Mouse (Mus musculus): ENCODE data around the gene Sox5.

Gene Sox5

GRCm38 (mm10) chr6:144429276-144429675 lies 352.5 kb downstream of the Sox5 start:
- DNase-seq (ENCODE audit: low read depth, low spot score), result no peak

- no peak for DNase-seq (ENCODE audit: low read depth, low spot score)
Observed at GRCm38 (mm10) chr6:144408030-144408429, 373.7 kb downstream of the Sox5 start.

DNA sequence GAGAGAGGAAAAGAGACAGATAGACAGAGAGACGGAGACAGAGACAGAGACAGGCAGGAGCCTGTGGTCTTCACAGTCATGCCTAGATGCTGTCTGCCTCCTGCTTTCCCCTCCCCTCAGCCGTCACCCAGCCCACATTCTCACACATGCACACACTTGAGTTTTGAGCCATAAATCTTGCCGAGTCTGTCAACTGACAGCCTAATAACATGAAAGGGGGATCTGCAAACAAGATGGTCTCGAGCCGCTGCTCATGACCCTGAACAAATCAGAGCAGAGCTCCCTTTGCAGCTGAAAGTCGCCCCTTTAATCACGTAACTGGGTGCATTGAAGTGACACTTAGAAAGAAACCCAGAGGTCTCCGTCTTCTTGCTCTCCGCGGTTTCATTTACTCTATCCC lies 383.7 kb downstream of the Sox5 start:
- no peak for DNase-seq (ENCODE audit: low read depth, low spot score)

DNA sequence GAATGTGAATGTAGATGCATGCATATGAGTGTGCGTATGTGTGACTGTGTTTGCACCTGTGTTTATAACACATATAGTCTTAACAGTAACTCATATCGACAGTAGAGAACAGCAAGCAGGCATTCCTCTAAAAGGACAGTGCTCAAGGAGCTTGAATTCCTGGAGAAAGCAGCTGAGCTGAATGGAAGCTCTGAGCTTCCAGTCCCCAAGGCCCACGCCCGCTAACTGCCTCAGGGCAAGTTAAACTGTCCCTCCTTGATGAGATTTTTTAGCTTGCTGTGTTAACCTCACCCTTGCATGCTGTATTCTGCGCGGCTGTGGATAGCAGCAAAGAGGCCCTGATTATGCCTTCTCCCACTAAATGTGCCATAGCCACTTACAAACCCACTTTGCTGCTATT lies 388.6 kb downstream of the Sox5 start:
- no peak for DNase-seq (ENCODE audit: low read depth, low spot score)

DNA sequence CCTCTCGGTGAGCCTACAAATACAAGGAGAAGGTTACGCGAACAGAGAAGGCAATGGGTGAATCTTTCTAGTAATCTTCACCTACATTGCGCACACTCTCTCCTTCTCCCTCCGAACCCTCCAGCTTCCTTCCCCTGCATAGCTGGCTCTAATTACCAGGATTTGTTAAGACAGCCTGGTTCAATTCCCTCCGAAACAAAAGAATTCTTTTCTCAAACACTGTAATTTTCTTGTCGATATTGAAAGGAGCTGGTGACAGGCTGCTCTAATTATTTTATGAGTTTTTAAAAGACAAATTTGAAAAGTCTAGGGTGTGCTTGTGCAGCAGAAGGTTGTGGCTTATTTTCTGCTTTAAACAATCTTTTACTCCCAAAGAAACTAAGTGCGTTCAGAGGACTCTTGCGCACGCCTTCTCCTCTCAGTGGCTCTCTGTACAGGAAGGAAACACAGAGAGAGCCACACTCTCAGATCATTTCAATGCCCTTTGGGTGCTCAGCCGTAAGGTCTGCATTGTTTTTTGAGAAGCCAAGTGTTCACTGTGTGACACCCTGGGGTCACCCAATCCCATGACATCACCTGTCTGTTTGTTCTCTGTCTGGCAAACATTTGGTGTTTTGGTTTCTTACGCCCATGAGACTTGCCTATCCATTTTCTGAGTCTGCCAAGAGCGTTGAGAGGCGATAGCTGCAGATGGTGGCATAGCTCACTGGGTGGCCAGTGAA lies 392.3 kb downstream of the Sox5 start:
- DNase-seq (ENCODE audit: low read depth, low spot score), result no peak

DNA sequence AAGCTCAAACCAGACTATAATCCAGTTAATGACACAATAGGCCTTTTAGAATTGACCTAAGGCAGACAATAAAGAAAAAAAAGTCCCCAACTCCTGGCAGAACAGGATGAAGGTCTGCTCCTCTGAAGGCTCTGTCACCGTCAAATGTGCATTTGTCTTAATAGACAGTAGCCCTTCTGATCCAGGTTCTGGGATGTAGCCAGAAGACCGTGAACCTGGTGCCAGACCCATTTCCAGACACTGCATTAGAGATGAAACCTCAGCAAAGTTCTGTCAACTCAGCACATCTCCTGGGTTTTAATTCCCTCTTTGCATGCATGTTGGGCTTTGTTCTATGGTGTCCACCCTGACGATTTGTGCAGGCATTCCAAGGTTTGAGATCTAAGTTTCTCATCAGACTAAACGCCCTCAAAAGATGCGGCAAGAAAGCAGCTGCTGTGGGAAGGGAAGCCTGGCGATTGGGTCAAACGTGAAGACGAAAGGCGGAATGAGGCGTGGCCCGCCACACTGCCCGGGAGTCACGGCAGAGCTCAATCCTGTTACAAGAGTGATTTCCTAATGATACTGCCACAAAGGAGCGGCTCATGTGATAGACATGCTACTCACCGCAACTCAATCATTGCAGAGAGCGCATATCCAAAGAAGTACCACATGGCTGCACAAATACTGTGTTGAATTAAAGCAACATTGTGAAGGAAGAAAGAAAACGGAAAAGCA lies 394.1 kb downstream of the Sox5 start:
- no peak for DNase-seq (ENCODE audit: low read depth, low spot score)

DNA sequence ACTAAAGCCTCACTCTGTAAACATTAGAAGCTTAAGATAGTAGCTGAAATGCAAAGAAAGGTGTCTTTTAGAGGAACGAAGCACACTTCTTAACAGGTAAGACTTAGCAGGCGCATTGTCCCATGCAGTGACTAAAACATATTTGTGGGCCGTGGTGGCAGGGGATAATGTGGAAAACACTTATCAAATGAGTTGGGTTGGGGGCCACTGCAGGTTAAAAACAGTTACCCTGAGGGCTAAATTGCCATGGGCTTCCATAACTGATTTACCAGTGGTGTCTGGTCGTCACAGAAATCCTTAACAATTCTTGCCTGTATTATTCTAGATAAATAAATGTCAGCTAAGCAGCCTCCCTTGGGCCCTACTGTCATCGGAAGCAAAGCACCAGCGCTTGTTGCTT lies 401.1 kb downstream of the Sox5 start:
- DNase-seq (ENCODE audit: low read depth, low spot score), result no peak

GRCm38 (mm10) chr6:144380171-144380570 lies 401.6 kb downstream of the Sox5 start:
- DNase-seq (ENCODE audit: low read depth, low spot score), result no peak

GRCm38 (mm10) chr6:144374810-144375209 lies 407.0 kb downstream of the Sox5 start:
- DNase-seq (ENCODE audit: low read depth, low spot score), result no peak

GRCm38 (mm10) chr6:144370699-144371098 lies 411.1 kb downstream of the Sox5 start:
- no peak for DNase-seq (ENCODE audit: low read depth, low spot score)

GRCm38 (mm10) chr6:144367626-144368077 lies 414.1 kb downstream of the Sox5 start:
- no peak for DNase-seq (ENCODE audit: low read depth, low spot score)

DNA sequence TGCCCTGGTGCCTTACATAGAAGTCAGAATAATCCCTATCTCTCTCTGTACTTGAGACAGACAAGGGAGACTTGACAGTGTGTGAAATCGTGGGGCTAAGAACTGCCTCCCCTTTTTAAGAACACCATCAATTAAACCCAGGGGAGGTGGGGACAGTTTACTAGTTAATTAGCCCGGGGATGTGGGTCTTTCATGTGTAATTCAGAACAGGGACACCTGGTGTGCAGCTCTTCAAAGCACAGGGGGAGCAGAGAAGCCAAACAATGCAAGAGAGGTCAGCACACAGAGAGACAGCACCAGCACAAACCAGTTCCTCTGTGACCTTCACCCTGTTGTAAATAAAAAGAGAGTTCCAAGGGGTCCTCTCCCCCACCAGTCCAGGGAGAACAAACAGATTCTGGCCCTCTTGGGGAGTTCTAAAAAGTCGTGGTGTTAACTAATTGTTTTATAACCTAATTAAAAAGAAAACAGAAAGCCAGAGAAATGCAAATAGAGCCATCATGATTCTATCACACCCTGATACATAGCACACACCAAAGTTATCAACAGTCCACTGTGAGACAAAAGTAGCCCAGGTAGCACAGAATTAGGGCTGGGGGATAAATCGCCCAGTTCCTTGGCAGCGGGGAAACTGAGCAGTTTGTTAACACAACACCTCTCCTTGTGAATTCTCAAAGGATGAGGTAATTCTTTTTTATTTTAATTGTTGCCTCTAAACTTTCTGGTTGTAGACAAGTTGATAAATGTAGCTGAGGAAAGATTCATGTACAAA lies 420.3 kb downstream of the Sox5 start:
- no peak for DNase-seq (ENCODE audit: low read depth, low spot score)

GRCm38 (mm10) chr6:144357081-144357480 lies 424.7 kb downstream of the Sox5 start:
- peak; percentile 38 for DNase-seq (ENCODE audit: low read depth, low spot score)

DNA sequence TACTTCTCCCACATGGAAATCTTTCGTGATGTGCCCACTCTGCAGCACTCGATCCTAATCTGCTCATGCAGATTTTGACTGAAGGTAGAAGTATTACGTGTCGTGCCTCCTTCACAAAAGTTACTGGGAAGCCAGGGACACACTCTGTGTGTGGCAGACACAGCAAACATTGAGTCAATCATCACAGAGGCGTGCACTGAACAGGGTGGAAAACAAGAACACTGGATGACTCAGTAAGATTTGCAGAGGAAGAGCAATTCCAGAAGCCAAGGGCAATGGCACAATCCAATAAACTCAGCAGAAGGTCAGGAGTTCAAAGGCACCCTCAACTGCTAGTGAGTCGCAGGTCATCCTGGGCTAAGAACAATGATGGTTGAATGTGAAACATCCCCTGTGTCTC lies 430.7 kb downstream of the Sox5 start:
- no peak for DNase-seq (ENCODE audit: low read depth, low spot score)

- DNase-seq (ENCODE audit: low read depth, low spot score), result no peak
Observed at GRCm38 (mm10) chr6:144343338-144343737, 438.4 kb downstream of the Sox5 start.

DNA sequence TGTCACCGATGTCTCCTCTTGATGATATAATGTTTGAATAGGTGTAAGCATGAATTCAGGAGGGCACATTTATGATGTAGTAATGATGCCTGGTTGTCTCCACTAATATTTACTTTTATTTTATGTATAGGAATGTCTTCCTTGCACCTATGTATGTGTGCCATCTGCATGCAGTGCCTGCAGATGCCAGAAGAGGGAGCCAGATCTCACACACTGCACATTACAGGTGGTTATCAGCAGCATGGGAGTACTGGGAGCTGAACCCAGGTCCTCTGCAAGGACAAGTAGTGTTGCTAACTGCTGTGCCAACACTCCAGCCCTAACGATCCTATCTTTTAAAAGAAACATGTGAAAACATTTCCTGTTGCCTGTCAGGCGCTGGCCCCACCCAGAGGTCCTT lies 442.2 kb downstream of the Sox5 start:
- no peak for DNase-seq (ENCODE audit: low read depth, low spot score)

- no peak for DNase-seq (ENCODE audit: low read depth, low spot score)
Observed at GRCm38 (mm10) chr6:144339006-144339405, 442.8 kb downstream of the Sox5 start.

- DNase-seq (ENCODE audit: low read depth, low spot score), result no peak
Observed at GRCm38 (mm10) chr6:144338221-144338620, 443.6 kb downstream of the Sox5 start.

DNA sequence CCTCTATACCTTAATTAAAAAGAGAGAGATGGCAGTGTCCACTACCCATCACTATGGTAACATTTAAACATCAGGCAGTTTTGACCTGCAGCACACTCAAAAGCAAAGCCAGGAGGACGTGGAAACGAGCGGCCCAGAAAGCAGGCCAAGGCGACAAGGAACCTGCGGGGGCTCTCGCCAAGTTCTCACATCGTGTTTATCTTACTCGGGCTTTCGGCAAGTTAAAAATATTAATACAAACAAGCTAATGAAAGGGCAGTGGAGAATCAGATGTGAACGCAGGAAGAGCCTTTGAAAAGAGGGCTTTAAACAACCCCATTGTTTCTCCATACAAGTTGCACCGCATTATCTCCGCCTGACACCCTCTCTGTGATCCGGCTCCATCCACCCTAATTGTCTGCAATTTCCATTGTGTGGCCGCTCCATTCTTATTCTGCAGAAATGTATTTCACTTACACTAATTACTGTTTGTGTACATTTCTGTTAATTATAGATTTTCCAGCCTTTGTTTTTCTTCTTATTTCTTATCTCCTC lies 444.3 kb downstream of the Sox5 start:
- no peak for DNase-seq (ENCODE audit: low read depth, low spot score)

DNA sequence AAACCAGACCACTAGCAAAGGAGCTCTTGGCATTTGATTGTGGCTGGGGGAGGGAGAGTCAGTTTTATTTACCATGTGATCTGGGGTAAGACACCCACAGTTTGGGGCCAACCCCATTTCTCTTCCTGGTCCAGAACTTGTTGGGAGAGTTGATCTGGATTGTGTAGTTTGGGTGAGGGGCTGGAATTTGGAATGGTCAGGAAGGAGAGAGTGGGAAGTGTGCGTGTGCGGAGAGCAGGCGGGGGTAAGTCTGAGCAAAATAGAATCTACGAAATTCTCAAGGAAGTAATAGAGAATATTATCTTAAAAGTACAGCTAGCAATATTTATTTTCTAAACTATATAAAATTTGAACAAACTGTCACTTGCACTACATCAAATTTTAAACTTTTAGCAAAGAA lies 445.0 kb downstream of the Sox5 start:
- no peak for DNase-seq (ENCODE audit: low read depth, low spot score)

DNA sequence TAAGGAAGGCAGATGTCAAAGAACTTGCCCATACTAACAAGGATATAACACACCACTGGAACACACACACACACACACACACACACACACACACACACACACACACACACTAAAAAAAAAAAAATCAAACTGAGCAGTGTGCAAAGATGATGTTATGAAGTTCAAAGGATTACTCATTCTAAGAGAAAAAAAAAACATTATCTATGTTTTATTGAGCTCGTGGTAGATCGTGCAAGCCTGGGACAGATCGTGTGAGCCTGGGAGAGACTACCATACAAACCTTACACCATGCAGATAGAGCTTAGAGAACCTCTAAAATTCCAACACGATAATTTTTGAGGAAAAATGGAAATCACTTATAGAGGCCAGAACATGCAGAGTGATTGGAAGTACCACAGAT lies 448.6 kb downstream of the Sox5 start:
- DNase-seq (ENCODE audit: low read depth, low spot score), result no peak

- peak; percentile 23 for DNase-seq (ENCODE audit: low read depth, low spot score)
Observed at GRCm38 (mm10) chr6:144332027-144332426, 449.8 kb downstream of the Sox5 start.
